Mouse (Mus musculus): ENCODE data around the gene Naglu. TPM values are rescaled to one million over a fixed set of nuclear protein-coding genes. Genes with fewer than 3 reads are reported as not detected.
A peak's percentile ranks its signal among the peaks of the same experiment; 100 is the strongest.

The Naglu gene
- polyA plus RNA-seq, 1 experiment, result 7.3 TPM

GRCm38 (mm10) chr11:101094930-101095313 is 25.1 kb downstream of the Naglu start:
- Histone ChIP-seq H3K79me3 (ENCODE audit: low read depth) (peaks cover 5% of the 10 kb centered on the region), H3ac (ENCODE audit: control insufficient read depth, insufficient read length, low read depth) (peak overlapping the region; percentile 89), H3K27me3 (ENCODE audit: control insufficient read depth, insufficient read depth, insufficient read length) (no peaks in the 10 kb centered on the region), H3K36me3 (ENCODE audit: control insufficient read depth, insufficient read depth) (peaks cover 79% of the 10 kb centered on the region), H3K4me3 (ENCODE audit: insufficient read depth, poor library complexity, severe bottlenecking) (peak overlapping the region; percentile 59), H3K79me2 (ENCODE audit: control insufficient read depth, insufficient read depth) (peaks cover 24% of the 10 kb centered on the region)
- TF ChIP-seq CTCF (IDR thresholded peaks at IDR 0.05; ENCODE audit: control insufficient read depth, insufficient read depth, insufficient read length), result no peak

DNA sequence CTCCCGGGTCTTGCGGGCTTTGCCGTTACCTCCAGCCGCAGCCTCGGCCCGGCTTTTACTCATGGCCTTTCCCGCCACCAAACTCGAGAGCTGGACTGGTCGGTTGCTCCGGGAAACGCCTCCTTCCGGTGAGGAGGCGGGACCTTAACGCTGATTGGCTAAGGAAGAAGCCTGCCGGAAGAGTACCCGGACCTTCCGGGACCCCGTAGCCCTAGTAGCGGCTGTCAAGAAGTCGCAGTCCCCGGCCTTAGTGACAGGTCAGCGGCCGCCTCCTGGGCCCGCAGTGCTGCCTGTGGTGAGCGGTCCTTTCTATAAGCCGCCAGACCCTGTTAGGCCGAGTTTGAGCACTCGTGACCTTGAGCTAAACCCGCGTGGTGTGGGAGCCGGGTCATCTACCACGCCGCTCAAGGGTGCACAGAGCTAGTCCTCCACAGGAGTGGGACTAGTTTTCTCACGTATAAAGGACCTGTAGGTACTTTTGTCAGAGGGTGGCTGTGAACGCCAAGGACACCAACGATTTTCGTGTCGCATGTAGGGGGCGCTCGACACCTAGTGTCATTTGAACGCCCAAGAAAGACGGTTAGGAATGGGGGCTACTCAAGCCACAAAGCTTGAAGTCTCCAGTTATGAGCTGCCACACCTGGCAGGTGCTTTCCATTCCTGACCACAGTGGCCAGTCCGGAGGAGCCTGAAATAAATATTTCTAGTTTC is 25.7 kb downstream of the Naglu start, which contains the start of gene Psmc3ip:
TSS of gene Psmc3ip (minus strand) at position 123 of the 711 bp plus-strand sequence.
- TF ChIP-seq CTCF (IDR thresholded peaks at IDR 0.05; ENCODE audit: control insufficient read depth, insufficient read depth, insufficient read length), result peak; percentile 31
- TF ChIP-seq FOSL1 (IDR thresholded peaks at IDR 0.05; ENCODE audit: insufficient read depth, low read length, poor library complexity, severe bottlenecking), result no peak
- TF ChIP-seq USF1 (IDR thresholded peaks at IDR 0.05; ENCODE audit: low read depth), result no peak
- TF ChIP-seq MAX (IDR thresholded peaks at IDR 0.05), result peak; percentile 93
- peaks cover 79% of the 10 kb centered on the region for H3K36me3 ChIP-seq (ENCODE audit: control insufficient read depth, insufficient read depth)
- peak within 1 kb of the TSS; percentile 89 for H3ac ChIP-seq (ENCODE audit: control insufficient read depth, insufficient read length, low read depth)
- no peaks in the 10 kb centered on the region for H3K27me3 ChIP-seq (ENCODE audit: control insufficient read depth, insufficient read depth, insufficient read length)
- peaks cover 24% of the 10 kb centered on the region for H3K79me2 ChIP-seq (ENCODE audit: control insufficient read depth, insufficient read depth)
- H3K4me3 ChIP-seq (ENCODE audit: insufficient read depth, poor library complexity, severe bottlenecking), result peak within 1 kb of the TSS; percentile 59
- H3K79me3 ChIP-seq (ENCODE audit: low read depth), result peaks cover 5% of the 10 kb centered on the region

GRCm38 (mm10) chr11:101098231-101098630 is 28.4 kb downstream of the Naglu start:
- Histone ChIP-seq H3K79me3 (ENCODE audit: low read depth) (peaks cover 5% of the 10 kb centered on the region), H3K79me2 (ENCODE audit: control insufficient read depth, insufficient read depth) (peaks cover 18% of the 10 kb centered on the region), H3ac (ENCODE audit: control insufficient read depth, insufficient read length, low read depth) (no peak overlapping the region), H3K36me3 (ENCODE audit: control insufficient read depth, insufficient read depth) (peaks cover 76% of the 10 kb centered on the region), H3K4me3 (ENCODE audit: insufficient read depth, poor library complexity, severe bottlenecking) (no peak overlapping the region), H3K27me3 (ENCODE audit: control insufficient read depth, insufficient read depth, insufficient read length) (no peaks in the 10 kb centered on the region)
- TF ChIP-seq MAX (IDR thresholded peaks at IDR 0.05), result no peak
- no peak for TF ChIP-seq FOSL1 (IDR thresholded peaks at IDR 0.05; ENCODE audit: insufficient read depth, low read length, poor library complexity, severe bottlenecking)
- no peak for TF ChIP-seq MYOG (IDR thresholded peaks at IDR 0.05; ENCODE audit: control insufficient read depth, extremely low read depth, insufficient read length)
- TF ChIP-seq USF1 (IDR thresholded peaks at IDR 0.05; ENCODE audit: low read depth), result no peak
- no peak for TF ChIP-seq CEBPB (IDR thresholded peaks at IDR 0.05; ENCODE audit: low read depth)

DNA sequence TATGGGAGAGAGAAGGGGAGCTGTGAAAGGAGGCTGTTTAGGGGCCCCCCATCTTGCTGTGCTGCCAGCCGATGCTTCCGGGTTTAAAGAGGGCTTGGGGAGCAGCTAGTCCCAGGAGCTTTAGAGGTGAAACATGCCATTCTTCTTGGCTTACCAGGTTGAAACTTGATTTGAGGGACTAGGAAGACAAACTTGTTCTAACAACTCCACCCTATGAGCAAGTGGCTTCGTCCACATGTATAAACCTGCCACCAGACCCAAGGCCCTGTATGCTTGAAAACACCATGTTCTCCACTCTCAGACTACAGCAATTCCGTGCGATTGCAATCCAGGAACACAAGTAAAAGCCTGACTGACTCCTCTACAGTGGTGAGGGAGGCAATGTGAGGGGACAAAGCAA is 33.2 kb downstream of the Naglu start:
- Histone ChIP-seq H3K27me3 (ENCODE audit: control insufficient read depth, insufficient read depth, insufficient read length) (no peaks in the 10 kb centered on the region), H3K4me3 (ENCODE audit: insufficient read depth, poor library complexity, severe bottlenecking) (no peak overlapping the region), H3ac (ENCODE audit: control insufficient read depth, insufficient read length, low read depth) (no peak overlapping the region), H3K79me3 (ENCODE audit: low read depth) (peaks cover 12% of the 10 kb centered on the region), H3K36me3 (ENCODE audit: control insufficient read depth, insufficient read depth) (peaks cover 66% of the 10 kb centered on the region), H3K79me2 (ENCODE audit: control insufficient read depth, insufficient read depth) (peaks cover 22% of the 10 kb centered on the region)
- no peak for TF ChIP-seq CTCF (IDR thresholded peaks at IDR 0.05; ENCODE audit: control insufficient read depth, insufficient read depth, insufficient read length)
- TF ChIP-seq MAX (IDR thresholded peaks at IDR 0.05), result no peak

GRCm38 (mm10) chr11:101109351-101109750 is 39.5 kb downstream of the Naglu start:
- peaks cover 30% of the 10 kb centered on the region for H3K36me3 ChIP-seq (ENCODE audit: control insufficient read depth, insufficient read depth)
- H3K27me3 ChIP-seq (ENCODE audit: control insufficient read depth, insufficient read depth, insufficient read length), result no peaks in the 10 kb centered on the region
- peaks cover 53% of the 10 kb centered on the region for H3K79me3 ChIP-seq (ENCODE audit: low read depth)
- no peak for TF ChIP-seq FOSL1 (IDR thresholded peaks at IDR 0.05; ENCODE audit: insufficient read depth, low read length, poor library complexity, severe bottlenecking)
- no peak for TF ChIP-seq USF1 (IDR thresholded peaks at IDR 0.05; ENCODE audit: low read depth)
- TF ChIP-seq CEBPB (IDR thresholded peaks at IDR 0.05; ENCODE audit: low read depth), result no peak
- no peak for TF ChIP-seq MAX (IDR thresholded peaks at IDR 0.05)
- TF ChIP-seq MYOD1 (IDR thresholded peaks at IDR 0.05; ENCODE audit: control insufficient read depth, insufficient read length, low read depth), result no peak
- TF ChIP-seq MYOG (IDR thresholded peaks at IDR 0.05; ENCODE audit: control insufficient read depth, extremely low read depth, insufficient read length), result no peak
- TF ChIP-seq CTCF (IDR thresholded peaks at IDR 0.05; ENCODE audit: control insufficient read depth, insufficient read depth, insufficient read length), result no peak
- peaks cover 85% of the 10 kb centered on the region for H3K79me2 ChIP-seq (ENCODE audit: control insufficient read depth, insufficient read depth)
- no peak overlapping the region for H3ac ChIP-seq (ENCODE audit: control insufficient read depth, insufficient read length, low read depth)
- no peak overlapping the region for H3K4me3 ChIP-seq (ENCODE audit: insufficient read depth, poor library complexity, severe bottlenecking)

GRCm38 (mm10) chr11:101110708-101111107 is 40.9 kb downstream of the Naglu start:
- Histone ChIP-seq H3K79me2 (ENCODE audit: control insufficient read depth, insufficient read depth) (peaks cover 95% of the 10 kb centered on the region), H3K79me3 (ENCODE audit: low read depth) (peaks cover 67% of the 10 kb centered on the region)
- no peak for TF ChIP-seq MAX (IDR thresholded peaks at IDR 0.05)

More at GRCm38 (mm10) chr11:101110708-101111107, 40.9 kb downstream of the Naglu start:
- Histone ChIP-seq H3K27me3 (ENCODE audit: control insufficient read depth, insufficient read depth, insufficient read length) (no peaks in the 10 kb centered on the region), H3ac (ENCODE audit: control insufficient read depth, insufficient read length, low read depth) (no peak overlapping the region), H3K36me3 (ENCODE audit: control insufficient read depth, insufficient read depth) (peaks cover 29% of the 10 kb centered on the region), H3K4me3 (ENCODE audit: insufficient read depth, poor library complexity, severe bottlenecking) (no peak overlapping the region)

Data from C2C12 (cell line).